Mouse (Mus musculus): ENCODE results near the gene Rab3ip.

DNA sequence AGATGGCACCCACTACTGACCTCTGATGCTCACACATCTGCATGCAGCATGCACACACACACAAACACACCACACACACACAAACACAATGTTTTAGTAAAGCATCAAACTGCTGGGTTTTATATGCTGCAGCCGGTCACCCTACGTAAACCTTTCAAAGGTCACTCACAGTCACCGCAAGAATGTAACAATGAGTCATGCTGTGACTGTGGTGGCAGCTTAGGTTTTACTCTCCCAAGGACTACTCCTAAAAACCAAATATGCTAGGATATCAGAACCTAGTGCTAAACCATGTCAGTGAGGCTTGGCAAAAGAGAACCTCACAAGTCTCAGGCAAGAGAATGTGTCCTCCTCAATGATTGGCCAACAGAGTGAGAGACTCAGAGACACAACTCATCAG, 21.7 kb downstream of the Rab3ip start:
- TF ChIP-seq POLR2A (IDR thresholded peaks at IDR 0.05; ENCODE audit: borderline replicate concordance, extremely low read depth, insufficient read depth, insufficient read length, poor library complexity, severe bottlenecking) = no peak
- TF ChIP-seq CTCF (IDR thresholded peaks at IDR 0.05; ENCODE audit: borderline replicate concordance, extremely low read depth, insufficient read depth, insufficient read length) = no peak

All from brain, embryonic 14.5 days (tissue).